Mouse (Mus musculus) adrenal gland, adult 2 months (tissue): ENCODE data around the gene Clspn. TPM values are rescaled to one million over a fixed set of nuclear protein-coding genes. Genes with fewer than 3 reads are reported as not detected.

Source experiments
- DNase-seq: peaks from one replicate; pipeline ENCODE4 v3.0.0; 2021
- polyA plus RNA-seq: library from polyadenylated mRNA; depleted of rRNA; stranded (reverse); fragments of >200 nt; gene quantifications from 2 replicates; pipeline ENCODE4 v1.2.3, GENCODE M21; 2012
- total RNA-seq, 2 experiments: library from RNA; stranded (reverse); gene quantifications; 2 replicates each; pipeline ENCODE4 v1.2.3; 2021

Clspn gene
- total and polyA plus RNA-seq, 3 experiments: 0.19 to 0.97 (median 0.66) TPM

DNA sequence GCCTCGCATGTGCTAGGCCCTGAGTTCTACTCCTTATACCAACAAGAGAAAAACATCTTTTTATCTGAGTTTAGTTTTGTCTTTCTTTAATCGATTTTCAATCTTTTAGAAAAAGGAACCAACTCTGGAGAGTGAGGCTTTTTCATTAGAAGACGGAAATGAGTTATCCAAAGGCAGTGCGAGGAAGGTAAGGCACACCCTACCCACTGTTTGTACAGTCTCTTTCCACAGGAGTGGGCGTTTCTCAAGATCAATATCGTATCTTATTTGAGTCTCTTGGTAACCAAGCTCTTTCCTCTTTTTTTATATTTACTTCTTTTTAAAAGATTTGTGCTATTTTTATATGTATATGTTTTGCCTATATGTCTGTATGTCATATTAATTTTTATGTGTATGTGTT is 7.1 kb downstream of the Clspn start:
- no peak for DNase-seq

DNA sequence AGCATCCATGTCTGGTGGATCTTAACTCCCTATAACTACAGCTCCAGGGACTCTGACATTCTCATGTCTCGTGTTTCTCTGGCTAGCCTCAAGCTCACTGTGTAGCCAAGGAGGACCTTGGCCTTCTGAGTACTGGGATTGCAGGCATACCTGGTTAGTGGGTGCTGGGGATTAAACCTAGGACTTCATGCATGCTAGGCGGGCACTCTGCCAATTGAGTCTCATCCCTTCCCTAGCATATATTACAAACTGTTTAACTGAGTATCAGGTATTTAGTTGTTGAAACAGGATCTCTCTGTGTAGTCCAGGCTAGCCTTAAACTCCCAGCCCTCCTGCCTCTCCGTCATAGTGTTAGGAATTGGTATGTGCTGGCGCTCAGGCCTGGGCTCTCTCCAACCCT is 10.5 kb downstream of the Clspn start:
- DNase-seq: no peak

DNA sequence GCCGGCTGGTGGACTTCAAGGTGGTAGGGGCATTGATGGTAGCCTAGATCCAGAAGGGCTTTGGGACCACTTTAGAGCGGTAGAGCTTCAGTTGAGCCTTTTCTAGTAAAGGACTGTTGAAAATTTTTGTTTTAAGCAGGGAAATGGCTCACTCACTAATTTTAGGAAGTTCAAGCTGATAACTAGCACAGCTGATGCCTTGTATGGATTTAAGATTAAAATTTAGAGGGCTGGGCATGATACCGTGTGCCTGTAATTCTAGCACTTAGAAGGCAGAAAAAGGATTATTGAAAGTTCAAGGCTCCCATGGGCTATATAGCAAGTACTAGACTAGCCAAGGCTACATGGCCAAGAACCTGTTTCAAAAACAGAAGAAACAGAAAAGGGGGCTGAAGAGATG is 13.0 kb downstream of the Clspn start:
- no peak for DNase-seq

DNA sequence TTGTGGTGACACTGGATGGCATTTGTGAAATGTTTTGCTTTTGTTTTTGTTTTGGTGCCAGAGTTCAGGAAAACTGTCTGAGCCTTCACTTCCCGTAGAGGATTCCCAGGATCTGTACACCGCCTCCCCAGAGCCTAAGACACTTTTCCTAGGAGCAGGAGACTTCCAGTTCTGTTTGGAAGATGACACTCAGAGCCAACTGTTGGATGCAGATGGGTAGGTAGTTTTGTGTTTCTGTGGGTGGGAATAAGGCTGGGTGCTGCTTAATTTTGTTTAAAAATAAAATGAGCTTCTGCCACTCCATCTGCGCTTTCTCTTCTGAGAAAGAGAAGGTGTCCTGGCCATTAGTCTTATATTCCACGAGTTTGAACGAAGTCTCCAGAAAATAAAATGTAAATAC is 19.5 kb downstream of the Clspn start:
- DNase-seq: no peak

DNA sequence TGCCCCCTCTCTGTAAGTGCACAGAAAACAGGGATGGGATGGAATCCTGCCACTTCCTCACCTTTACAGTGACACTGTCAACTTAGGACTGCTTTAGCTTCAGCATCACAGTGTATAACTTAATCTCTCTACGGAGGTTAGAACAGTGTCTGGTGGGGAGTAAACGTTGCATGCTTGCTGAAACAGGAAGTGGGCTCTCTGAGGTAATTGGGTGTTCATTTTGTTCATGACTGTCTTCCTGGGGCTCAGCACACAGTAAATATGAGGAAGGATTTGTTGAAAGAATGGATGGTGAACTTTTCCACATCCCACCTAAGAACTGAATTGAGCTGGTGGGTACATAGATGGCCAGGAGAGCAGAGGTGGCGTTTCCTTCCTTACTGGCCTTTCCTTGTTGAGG is 21.2 kb downstream of the Clspn start:
- DNase-seq: no peak

DNA sequence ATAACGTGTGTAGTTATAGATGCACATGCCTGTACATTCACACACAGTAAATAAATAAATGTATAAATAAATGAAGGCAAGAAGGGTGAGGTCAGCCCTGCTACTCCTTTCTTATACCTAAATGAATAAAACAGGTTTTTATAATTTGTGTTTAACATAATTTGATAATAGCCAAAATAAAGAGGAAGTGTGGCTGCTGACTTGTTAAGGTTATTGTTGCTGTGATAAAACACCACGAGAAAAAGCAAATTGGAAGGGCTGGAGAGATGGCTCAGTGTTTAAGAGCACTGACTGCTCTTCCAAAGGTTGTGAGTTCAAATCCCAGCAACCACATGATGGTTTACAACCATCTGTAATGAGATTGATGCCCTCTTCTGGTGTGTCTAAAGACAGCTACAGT is 22.3 kb downstream of the Clspn start:
- no peak for DNase-seq

DNA sequence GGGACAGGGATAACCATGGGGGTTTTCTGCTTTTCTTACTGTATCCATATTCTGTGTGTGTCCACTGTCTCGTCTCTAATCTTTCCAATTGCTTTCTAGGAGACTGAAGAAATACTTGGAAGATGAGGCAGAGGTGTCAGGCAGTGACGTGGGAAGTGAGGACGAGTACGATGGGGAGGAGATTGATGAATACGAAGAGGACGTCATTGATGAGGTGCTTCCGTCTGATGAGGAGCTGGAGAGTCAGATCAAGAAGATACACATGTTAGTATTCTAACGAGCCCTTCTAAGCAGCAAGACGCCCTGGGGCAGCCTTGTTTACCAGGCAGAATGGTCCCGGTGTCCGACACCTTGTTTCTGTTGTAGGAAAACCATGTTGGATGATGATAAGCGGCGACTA is 29.0 kb downstream of the Clspn start:
- no peak for DNase-seq

DNA sequence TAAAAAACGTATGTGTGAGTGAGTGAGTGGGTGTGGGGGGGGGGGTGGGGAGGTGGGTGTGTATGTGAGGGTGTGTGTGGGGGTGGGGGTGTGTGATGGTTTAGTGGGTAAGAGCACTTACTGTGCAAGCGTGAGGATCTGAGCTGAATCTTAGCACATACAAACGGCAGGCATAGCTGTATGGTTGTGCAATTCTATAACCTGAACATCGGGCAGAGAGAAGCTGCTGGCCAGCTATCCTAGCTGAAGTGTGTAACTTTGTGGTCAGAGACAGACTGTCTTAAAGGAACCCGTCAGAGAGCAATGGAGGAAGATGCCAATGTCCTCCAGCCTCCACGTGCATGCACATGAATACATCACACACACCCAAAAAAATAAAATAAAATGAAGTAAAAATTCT is 35.3 kb downstream of the Clspn start:
- no peak for DNase-seq

DNA sequence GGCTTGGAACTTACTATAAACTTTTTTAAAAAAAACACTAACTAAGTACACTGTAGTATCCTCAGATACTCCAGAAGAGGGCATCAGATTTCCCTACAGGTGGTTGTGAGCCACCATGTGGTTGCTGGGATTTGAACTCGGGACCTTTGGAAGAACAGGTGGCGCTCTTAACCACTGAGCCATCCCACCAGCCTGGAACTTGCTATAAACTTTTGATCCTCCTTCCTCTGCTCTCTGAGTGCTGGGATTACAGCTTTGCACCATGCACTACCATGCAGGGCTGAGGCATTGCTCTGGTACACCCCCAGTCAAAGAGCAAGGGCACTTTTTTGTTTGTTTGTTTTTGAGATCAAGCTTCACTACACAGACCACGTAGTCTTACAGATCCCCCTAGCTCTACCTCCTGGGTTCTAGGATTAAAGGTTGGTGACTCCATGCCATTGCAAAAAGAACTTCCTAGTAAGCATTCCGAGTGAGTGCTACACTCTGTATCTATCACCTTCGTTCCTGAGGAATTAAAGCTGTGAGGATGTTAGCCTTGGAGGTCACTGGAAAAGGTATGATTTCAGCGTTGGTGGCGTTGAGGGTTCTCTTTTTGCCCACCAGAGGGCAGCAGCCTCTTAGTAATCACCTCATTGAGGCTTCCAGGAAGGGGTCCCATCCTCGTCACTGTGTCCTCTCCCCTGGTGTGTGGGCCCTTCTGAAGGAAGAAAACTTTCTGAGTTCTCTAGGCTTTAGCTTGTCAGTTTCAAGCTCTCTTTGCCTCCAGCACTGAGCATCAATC is 43.4 kb downstream of the Clspn start:
- DNase-seq: no peak

DNA sequence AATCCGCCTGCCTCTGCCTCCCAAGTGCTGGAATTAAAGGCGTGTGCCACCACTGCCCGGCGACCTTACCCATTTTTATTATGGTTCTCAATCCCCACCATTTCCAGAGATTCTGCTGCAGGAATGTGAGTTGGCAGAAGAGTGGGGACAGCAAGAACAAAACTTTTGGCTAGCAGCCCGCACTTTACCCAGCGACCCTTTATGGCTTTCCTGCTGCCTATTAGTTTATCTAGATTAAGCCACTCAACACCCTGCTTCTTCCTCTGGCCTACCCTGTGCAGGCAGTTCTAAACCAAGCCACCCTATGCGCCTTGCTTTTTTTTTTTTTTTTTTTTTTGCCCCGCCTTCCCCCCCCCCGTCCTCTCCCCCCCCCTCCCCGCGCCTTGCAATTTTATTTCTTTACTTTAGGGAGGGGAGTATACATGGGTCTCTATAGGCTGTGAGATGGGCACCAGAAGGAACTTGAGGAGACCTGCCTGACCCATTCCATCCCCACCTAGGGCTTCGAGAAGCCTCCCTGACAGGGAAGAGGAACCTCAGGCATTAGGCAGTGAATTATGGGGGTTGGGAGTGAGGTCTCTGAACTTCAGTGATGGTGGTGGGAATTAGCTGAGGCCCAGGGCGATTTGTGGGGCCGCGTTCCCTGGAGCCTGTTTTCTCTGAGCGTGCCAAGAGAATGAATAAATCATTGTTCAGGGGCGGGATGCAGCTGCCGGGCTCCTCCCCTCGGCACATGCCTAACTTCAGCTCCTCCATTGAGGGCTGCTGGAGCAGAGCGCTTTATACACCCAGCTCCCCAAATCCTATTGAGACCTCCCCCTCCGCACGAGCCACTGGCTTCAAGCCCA is 45.1 kb downstream of the Clspn start:
- DNase-seq: peak; percentile 68

DNA sequence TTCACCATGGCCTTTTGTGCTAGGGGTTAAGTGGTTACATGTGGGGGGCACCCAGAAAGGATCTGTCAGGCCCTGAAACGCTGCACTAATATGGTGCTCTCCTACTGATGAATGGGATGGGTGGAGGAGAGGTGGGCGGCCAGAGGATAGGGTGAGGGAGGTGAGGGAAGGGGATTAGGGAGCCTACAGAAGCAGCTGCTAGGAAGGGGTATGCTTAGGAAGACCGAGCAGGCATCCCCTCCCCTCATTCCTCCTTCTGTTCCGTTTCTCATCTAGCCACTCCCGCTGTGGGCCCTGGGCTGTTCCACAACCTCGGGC is 45.7 kb downstream of the Clspn start:
- DNase-seq: no peak

DNA sequence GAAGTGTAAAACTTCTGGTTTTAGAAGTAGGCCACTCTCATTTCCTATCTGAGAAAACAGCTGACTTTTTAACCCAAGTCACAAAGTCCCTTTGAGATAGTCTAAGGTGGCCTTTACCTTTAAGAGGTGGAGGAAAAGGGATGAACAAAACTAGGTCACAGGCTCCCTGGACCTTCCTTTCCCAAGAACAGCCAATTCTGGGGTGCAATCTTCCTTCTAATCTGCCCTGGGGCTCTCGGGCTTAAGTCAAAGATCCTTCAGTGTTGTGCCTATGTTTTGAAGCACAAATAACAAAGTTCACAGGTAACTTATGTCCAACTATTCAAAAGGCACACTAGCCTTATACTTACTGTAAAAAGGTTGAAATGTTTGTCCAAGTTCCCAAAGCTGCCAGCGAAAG is 47.4 kb downstream of the Clspn start:
- no peak for DNase-seq

DNA sequence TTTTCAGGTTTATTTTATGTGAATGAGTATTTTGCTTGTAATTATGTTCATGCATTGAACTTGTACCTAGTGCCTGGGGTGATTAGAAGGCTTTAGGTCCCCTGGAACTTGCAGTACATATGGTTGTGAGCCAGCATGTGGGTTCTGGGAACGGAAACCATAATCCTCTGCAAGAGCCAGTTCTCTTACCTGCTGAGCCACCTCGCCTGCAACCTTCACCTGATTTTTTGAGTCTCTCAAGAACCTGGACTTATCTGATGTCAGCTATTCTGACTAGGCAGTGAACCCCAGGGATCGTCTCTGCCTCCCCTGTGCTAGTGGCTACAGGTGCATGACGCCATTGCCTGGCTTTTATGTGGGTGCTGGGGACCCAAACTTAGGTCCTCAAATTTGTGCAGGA is 49.0 kb downstream of the Clspn start:
- DNase-seq: no peak

DNA sequence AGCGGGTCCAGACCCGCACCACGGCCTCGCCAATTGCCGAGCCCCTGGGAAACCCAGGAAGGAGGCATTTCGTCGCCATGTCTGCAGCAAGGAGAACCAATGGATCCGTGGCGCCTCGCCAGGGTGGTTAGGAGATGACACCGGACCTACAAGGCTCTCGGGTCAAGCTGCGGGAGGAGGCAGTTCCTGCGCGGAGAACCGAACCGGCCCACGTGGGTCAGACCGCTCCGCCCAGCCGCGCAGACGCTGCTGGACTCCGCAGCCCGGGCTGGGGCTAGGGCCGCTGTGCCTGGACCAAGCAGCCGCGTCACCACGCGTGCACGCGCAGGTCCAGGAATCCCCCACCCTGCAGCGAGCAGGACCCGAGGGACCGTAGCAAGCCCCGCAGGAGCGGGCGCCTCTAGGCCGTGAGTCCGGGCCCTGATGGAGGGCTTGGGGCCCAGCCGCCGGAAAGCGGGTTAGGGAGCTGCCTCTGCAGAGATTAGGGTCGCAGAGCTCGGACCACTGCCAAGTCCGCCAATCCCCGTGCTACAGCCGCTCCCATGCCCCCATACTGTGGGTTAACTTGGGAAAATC is 53.0 kb downstream of the Clspn start, which contains the start of gene 5730409E04Rik:
5730409E04Rik (plus strand) TSS at position 213 of the 576 bp plus-strand sequence.
- DNase-seq: peak; percentile 95

DNA sequence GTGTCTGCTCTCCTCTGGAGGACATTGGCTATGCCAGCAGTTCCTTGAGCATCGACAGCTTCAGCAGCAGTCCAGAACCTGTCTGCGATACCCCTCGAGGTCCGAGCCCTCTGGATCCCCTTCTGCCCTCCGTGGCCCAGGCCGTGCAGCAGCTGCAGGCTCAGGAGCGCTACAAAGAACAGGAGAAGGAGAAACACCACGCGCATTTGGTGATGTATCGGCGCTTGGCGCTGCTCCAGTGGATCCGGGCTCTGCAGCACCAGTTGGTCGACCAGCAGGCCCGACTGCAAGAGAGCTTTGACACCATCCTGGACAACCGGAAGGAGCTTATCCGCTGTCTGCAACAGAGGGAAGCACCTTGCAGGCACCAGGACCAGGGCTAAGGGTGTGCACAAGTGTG is 55.3 kb downstream of the Clspn start:
- DNase-seq: no peak

DNA sequence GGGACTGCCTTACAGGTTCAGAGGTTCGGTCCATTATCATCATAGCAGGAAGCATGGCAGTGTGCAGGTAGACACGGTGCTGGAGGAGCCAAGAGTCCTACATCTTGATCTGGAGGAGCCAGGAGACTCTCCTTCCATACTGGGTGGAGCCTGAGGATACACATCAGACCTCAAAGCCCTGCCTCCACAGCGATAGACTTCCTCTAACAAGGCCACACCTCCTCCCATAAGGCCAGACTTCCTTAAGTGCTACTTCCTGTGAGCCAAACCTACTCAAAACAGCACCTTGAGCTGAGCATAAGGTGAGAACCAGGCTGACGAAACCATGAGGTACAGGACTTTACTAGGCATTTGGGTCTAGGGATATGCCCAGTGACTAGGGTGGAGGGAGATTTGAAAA is 59.6 kb downstream of the Clspn start:
- no peak for DNase-seq

DNA sequence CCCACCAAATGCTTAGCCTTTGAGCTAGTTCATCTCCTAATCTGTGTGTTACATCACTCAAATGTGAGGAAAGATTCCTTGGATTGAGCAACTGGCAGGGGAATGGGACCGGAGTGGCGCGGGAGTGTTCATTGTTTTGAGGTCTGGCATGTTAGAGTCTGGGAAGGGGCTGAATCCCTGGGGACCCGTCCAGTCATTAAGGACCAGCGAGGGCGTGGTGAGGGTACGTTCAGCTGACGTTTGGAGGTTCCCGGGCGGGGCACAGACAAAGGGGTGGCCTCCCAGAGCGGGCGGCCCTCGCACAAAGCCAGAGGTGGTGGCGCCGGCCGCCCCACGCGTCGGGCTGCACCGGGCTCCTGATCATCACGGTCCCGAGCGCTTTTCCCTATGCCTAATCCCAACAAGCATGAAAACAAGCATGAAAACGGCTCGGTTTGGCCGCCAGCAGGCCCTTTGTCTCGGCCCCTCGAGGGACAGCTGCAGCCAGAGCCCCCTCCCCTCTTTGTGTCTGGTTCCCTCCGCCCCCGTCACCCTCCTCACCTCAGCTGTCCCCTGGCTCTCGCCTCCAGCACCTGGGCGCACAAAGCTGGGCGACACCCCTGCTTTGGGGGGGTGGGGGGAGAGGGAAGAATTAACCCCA is 63.1 kb downstream of the Clspn start:
- no peak for DNase-seq

DNA sequence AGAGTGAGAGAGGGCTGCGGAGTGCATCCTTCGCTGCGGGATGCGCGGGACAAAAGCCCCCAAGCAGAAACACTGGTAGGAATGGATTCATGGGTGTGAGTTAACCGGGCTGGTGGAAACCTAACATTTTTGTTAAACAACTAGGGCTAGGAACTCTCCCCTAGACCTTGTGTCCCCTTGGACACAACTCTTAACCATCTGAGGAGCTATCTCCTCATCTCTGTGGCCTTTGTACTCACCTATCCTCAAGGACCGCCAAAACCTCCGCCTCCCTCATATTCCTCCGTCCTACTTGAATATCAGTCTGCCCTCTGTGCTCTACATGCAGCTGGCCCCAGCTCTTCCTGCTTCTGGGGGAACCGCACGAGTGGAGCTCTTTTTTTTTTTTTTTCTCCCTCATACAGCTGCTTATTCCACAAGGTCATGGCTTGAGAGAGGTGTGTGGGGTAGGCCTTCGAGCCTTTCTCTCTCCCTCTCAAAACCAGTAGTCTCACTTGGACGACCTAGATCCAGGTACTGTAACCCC is 63.7 kb downstream of the Clspn start:
- DNase-seq: no peak

DNA sequence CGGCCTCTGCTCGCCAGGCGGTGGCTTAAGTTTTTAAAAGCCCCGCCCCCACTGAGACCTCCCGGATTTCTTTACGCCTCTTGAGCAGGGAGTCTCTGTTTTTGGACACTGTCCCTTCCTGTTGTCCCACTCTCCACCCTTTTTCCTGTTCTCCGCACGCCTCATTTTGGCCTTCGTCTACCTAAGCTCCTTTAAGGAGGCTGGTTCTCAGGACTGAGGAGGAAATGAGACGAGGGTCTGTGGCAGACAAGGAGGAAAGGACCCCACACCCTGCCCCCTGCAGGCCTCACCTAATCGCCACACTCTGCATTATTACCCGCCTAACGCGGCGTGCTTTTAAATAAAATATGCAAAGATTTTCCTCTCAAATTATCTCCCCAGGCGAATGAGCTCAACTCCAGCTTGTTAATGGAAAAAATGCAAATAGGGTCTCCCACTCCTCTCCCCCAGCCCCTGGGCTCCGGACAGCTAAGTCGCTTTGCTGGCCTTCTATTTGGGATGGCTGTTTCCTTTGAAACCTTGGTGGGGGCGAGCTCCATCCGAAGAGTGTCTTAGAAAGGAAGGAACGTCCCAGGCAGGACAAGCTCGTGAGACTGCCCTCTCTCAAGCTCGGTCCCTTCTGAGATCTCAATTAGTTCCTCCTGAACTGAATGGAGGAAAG is 70.4 kb downstream of the Clspn start:
- peak; percentile 10 for DNase-seq

DNA sequence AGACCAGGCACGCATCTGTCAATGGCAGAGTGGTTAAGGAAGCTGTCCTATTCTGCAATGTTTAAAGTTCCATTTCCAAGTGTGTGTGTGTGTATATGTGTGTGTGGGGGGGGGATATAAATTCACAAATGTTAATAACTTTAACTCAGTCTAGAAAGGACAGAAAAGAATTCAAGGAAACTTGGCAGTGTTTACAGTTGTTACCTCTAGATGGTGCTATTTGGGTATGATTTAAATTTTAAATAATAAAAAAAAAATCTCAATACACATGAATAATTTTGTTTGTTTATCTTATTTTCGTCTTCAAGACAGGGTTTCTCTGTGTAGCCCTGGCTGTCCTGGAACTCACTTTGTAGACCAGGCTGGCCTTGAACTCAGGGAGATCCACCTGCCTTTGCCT is 75.2 kb downstream of the Clspn start:
- no peak for DNase-seq

DNA sequence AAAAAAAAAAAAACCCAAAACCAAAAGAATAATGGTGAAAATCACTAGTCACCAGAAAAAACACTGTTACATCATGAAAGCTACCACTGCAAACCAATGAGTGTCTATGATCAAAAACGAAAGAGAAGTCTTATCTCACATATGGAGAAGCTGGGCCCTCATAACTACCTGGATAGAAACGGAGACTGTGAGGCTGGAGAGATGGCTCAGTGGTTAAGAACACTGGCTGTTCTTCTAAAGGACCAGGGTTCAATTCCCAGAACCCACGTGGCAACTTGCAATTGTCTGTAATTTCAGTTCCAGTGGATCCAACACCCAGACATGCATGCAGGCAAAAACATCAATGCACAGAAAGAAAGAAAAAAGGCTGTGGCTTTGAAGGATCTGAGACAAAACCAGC is 75.9 kb downstream of the Clspn start:
- DNase-seq: no peak

DNA sequence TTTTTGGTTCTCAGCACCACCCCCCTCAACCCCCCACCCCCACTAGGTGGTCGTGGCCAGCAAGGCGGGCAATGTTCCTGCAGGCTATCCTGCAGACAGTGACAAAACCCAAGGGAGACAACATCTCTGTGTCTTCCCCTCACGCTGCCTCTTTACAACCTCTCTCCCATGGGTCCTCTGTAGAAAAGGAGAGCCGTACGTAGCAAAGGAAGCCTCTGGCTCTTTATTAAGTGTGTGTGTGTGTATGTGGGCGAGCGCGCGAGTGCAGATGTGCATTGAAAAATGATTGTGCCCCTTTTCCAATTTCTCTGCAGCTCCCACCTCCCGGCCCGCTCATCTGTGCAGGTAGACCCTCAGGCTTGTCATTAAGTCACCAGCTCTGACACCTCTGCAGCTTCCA is 79.6 kb downstream of the Clspn start:
- DNase-seq: no peak
